Mouse (Mus musculus) lung, postnatal 0 days (tissue): ENCODE measurements at regions not wholly inside any gene's neighbourhood (a gene's known extent, or its start where the extent isn't known, plus 50 kb on each side); places are given as distances from the start of the nearest gene placed in this dataset.

Source experiments
- CTCF ChIP-seq: IDR thresholded peaks from 2 replicates; pipeline ENCODE4 v1.5.1; 2016; ENCODE audit warnings: antibody characterized with exemption, mild to moderate bottlenecking
- EP300 ChIP-seq: IDR thresholded peaks from 2 replicates; pipeline ENCODE4 v1.6.1; 2016; ENCODE audit warnings: antibody characterized with exemption, mild to moderate bottlenecking, control low read depth

- TF ChIP-seq CTCF, result no peak
- no peak for TF ChIP-seq EP300
Measured at GRCm38 (mm10) chr11:84585626-84586025, 60.3 kb upstream of the Lhx1 start.
